Mouse (Mus musculus): ENCODE measurements around the gene Utrn.
"Not testable (repeated sequence)": the region's sequence is repeated elsewhere in the genome, so short reads cannot be mapped to it uniquely, and the experiment has no call there.

Utrn gene

GRCm38 (mm10) chr10:12696704-12697103, 172.5 kb downstream of the Utrn start:
- no peak for DNase-seq (ENCODE audit: low read depth, low spot score)

DNA sequence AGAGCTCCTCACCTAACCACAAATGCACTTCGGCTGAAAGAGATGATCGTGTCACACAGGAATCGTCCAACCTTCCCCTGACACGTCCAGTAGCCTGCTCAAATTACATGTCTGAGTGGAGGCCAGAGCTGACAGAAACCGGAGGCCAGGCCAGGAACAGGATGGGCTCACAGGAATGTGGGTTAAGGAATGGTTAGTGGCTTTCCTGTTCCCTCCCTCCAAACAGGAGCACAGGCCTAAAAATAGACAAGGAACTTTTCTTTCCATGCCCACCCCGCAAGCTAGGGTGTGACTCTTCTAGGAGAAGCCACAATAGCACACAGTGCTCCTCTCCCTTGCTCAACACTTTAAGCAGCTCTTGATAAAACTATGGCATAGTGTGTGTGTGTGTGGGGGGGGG, 174.4 kb downstream of the Utrn start:
- no peak for DNase-seq (ENCODE audit: low read depth, low spot score)

DNA sequence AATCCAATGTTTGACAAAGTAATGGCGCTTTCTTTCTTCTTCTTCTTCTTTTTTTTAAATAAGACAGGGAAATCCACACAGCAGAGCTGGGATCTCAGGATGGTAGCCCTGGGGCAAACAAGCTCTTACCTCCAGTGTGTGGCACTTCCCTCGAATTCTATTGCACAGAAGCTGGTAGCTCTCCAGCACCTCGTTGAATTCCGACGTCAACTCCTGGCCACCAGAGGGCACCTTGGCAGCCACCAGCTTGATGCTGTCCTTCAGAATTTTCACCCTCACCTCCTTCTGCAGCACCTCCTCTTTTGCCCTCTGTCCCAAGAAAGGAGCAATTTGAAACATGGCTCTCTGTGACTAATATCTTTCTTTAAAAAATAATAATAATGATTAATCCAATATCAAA, 178.6 kb downstream of the Utrn start:
- DNase-seq (ENCODE audit: low read depth, low spot score), result peak; percentile 31

DNA sequence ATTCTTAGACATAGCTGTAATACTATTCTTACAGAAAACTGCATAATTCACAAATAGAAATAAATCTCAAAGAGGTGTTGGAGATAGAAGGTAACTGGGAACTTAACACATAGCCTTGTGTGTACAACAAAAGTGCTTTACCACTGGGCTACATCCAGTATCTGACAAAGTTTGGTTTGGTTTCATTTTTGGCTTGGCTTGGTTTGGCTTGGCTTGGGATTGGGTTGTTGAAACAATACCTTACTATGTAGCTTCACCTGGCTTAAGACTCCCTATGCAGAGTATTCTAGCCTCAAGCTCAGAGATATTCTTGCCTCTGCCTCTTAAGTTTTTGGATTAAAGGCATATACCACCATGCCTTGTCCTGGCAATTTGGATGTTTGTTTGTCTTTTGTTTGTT, 183.5 kb downstream of the Utrn start:
- no peak for DNase-seq (ENCODE audit: low read depth, low spot score)

GRCm38 (mm10) chr10:12684018-12684417, 185.1 kb downstream of the Utrn start:
- DNase-seq (ENCODE audit: low read depth, low spot score), result no peak

- no peak for DNase-seq (ENCODE audit: low read depth, low spot score)
Observed at GRCm38 (mm10) chr10:12673309-12673708, 195.9 kb downstream of the Utrn start.

DNA sequence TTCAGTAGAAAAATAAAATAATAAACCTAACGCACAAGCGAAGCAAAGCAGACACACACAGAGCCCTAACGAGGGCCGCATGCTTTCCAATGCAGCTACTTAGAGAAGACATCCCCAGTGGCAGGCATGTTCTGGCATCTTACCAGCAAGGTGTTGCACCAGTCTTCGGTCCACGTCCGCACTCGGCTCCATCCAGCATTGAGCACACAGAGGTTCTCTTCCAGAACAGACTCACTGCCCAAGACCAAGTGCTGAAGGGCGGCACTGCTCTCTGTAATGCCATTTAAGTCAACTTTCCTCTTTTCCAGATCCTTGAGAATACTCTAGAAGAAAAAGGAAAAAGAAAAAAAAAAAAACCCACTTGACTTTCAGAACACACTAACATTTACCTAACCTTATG, 197.6 kb downstream of the Utrn start:
- no peak for DNase-seq (ENCODE audit: low read depth, low spot score)

- no peak for DNase-seq (ENCODE audit: low read depth, low spot score)
Observed at GRCm38 (mm10) chr10:12662035-12662434, 207.1 kb downstream of the Utrn start.

DNA sequence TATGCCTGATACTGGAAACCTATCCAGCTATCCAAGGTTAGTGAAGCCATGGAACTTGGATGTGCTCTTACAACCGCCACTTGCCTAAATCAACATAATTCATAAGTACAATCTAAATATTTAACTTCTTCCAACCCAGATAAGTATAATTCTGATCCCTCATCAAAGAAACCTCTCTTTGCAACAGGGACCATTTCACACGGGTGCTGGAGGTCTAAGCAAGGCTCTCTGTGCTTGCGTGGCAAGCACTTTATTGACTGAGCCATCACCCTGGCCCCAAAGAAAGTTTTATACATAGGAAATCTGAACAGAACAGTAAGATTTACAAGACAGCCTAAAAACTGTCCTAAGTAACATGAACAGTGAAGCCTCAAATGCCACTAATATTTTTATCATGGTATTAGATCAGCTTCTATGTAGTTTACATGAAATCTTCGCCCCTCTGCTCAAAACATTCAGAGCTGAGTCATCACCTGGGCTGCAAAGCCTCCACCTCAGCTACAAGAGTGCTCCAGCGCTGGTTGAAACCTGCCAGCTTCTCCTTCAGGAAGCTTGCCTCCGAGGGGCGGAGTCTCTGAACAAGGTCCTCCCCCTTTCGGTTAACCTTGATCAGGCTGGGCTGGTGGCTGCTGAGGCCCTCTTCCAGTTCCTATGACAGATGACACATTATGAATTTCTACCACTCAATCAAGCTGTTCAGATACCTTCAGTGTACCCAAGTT, 211.0 kb downstream of the Utrn start:
- no peak for DNase-seq (ENCODE audit: low read depth, low spot score)

DNA sequence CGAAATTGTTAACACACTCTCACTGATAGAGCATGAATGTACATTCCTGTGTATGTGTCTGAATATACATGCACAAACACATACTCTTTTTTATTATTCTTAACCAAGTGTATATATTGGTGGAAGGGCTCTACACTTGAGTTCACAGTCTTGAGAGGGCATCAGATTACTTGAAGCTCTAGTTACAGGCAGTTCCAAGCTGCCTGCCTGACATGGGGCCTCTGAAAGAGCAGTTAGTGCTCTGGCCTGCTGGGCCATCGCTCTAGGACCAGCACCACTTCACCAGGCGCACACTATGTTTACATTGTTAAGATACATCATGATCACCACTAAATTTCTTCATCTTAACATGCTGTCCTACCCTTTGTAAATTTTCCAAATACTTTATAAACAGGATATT, 216.2 kb downstream of the Utrn start:
- no peak for DNase-seq (ENCODE audit: low read depth, low spot score)

- no peak for DNase-seq (ENCODE audit: low read depth, low spot score)
Observed at GRCm38 (mm10) chr10:12646119-12646518, 223.0 kb downstream of the Utrn start.

- DNase-seq (ENCODE audit: low read depth, low spot score), result no peak
Observed at GRCm38 (mm10) chr10:12643336-12643735, 225.8 kb downstream of the Utrn start.

- DNase-seq (ENCODE audit: low read depth, low spot score), result no peak
Observed at GRCm38 (mm10) chr10:12639638-12640037, 229.5 kb downstream of the Utrn start.

GRCm38 (mm10) chr10:12633965-12634364, 235.2 kb downstream of the Utrn start:
- DNase-seq (ENCODE audit: low read depth, low spot score), result no peak

DNA sequence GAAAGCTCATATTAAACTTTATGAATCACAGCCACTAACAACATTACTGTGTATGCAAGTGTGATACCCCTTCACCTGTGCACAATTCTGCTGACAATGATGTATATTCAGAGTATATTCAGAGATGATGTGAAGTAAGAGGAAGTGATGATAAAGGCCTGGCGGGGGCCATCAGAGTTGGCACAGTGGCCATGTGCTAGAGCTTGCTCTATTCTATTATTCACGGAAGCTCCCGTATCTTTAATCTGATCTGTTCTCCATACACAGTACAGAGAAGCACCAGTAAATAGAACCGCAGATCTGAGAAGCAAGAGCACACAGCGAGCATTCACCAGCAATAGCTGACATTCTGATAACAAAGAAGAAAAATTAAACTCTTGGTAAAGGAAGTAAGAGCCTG, 238.2 kb downstream of the Utrn start:
- no peak for DNase-seq (ENCODE audit: low read depth, low spot score)

DNA sequence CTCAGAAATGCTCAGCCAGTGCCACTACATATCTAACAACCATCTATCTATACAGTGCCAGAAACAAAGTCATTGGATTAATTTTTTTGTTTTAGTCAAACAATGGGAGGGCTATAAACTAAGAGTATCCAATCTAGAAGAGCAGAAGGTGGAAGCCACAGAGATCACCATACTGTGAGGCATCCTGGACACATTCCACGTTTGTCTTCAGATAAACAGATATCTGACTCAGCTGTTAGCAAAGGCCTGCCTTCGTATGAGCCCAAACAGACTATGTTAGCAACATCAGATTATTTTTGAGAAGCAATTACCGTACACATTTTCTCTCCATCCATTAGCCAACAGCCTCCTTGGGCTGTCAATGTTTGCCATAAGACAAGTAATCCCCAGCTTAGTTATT, 250.8 kb downstream of the Utrn start:
- DNase-seq (ENCODE audit: low read depth, low spot score), result no peak

DNA sequence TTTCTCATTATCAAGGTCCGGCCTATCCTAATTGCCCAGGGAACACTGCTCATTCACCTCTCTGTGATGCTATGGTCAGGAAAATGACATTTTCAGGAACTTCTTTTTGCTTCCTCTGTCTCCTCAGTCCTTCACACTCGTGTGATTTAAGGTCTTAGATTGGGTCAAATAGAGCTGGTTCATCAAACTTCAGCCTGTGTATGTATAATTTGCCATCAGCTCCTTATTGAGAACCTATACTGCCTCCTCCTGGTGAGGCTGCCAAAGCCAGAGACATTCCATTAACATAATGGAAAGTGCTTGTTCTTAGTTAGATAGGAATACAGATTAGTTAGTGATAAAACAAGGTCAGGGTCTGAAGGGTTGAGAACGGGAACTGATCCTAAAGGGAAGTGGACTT, 253.4 kb downstream of the Utrn start:
- DNase-seq (ENCODE audit: low read depth, low spot score), result peak; percentile 13

GRCm38 (mm10) chr10:12614465-12615199, 254.5 kb downstream of the Utrn start:
- DNase-seq (ENCODE audit: low read depth, low spot score), result peak; percentile 34

- DNase-seq (ENCODE audit: low read depth, low spot score), result peak; percentile 27
Observed at GRCm38 (mm10) chr10:12612235-12612863, 256.8 kb downstream of the Utrn start.

- no peak for DNase-seq (ENCODE audit: low read depth, low spot score)
Observed at GRCm38 (mm10) chr10:12609896-12610295, 259.3 kb downstream of the Utrn start.

DNA sequence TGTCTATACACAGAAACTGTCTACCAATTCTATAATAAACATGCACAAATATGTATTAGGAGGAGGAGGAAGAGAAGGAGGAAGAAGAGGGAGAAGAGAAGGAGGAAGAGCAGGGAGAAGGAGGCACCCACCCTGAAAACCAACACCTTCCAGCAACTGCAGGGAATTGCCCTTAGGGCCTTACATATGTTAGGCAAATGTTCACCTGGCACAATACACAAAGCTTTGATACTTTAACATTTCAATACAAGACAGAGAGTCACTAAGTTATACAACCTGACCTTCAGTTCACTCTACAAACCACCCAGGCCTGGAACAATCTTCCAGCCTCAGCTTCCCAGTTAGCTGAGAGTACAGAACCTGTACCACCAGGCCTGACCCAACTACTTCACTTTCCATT, 260.5 kb downstream of the Utrn start:
- DNase-seq (ENCODE audit: low read depth, low spot score), result no peak

GRCm38 (mm10) chr10:12607180-12607579, 262.0 kb downstream of the Utrn start:
- DNase-seq (ENCODE audit: low read depth, low spot score), result not testable (repeated sequence)

DNA sequence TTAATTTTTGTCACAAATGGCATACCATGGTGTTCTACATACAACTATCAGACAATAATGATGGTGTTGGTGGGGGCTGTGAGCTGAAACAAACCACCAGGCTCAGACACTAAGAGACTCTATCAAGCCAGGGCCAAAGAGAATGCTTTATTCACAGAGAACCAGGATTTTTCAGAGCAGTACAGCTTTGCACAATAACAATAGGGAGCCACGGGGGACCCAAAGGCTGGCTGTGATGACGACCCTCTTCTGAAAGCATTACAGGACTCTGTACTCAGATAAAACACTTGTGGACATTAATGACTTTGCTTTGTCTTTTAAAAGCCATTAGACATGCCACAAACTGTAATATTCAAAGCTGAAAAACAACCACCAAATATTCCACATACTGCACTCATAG, 273.8 kb downstream of the Utrn start:
- DNase-seq (ENCODE audit: low read depth, low spot score), result no peak
